Mouse (Mus musculus): Measurements from ENCODE around the gene Zfp953. TPM values are rescaled to one million over a fixed set of nuclear protein-coding genes. Genes with fewer than 3 reads are reported as not detected.

The Zfp953 gene
- 8.5 TPM for polyA plus RNA-seq (2014; fragmentation: Illumina TruSeq; extraction: RNeasy Lipid Tissue Mini Kit (QIAGEN cat#74804); ENCODE audit: low read depth, low replicate concordance)

GRCm38 (mm10) chr13:67360131-67360744, at the start of gene Zfp953, which contains the start of gene Gm28044:
Gene Zfp953 (minus strand): TSS chr13:67360605.
Gene Gm28044 (minus strand): TSS chr13:67360536.

GRCm38 (mm10) chr13:67399183-67399903, 38.9 kb upstream of the Zfp953 start, which contains the start of gene Zfp429:
Gene Zfp429 (minus strand): TSS chr13:67399819.

GRCm38 (mm10) chr13:67375050-67375911, 14.9 kb upstream of the Zfp953 start, which contains the start of the genes Gm28041 and Zfp456:
Gene Gm28041 (minus strand): TSS chr13:67375733.
Gene Zfp456 (minus strand): TSS chr13:67375810.

GRCm38 (mm10) chr13:67332019-67332724, 28.2 kb downstream of the Zfp953 start, which contains the start of gene Zfp595:
Gene Zfp595 (minus strand): TSS chr13:67332570.

GRCm38 (mm10) chr13:67305822-67306672, 54.4 kb downstream of the Zfp953 start, which contains the start of gene Zfp457:
Gene Zfp457 (minus strand): TSS chr13:67306485.

Other genes with a start within 250 kb of the Zfp953 start
- gene Rslcan18, start 244.3 kb downstream of the Zfp953 start, polyA plus RNA-seq (2014; fragmentation: Illumina TruSeq; extraction: RNeasy Lipid Tissue Mini Kit (QIAGEN cat#74804); ENCODE audit: low read depth, low replicate concordance), result 3.7 TPM
- 8.6 TPM for gene Zfp759, start 238.9 kb downstream of the Zfp953 start, polyA plus RNA-seq (2014; fragmentation: Illumina TruSeq; extraction: RNeasy Lipid Tissue Mini Kit (QIAGEN cat#74804); ENCODE audit: low read depth, low replicate concordance)
- gene Rsl1, start 187.4 kb downstream of the Zfp953 start, polyA plus RNA-seq (2014; fragmentation: Illumina TruSeq; extraction: RNeasy Lipid Tissue Mini Kit (QIAGEN cat#74804); ENCODE audit: low read depth, low replicate concordance), result 7.2 TPM
- 4.1 TPM for gene Zfp455, start 166.1 kb downstream of the Zfp953 start, polyA plus RNA-seq (2014; fragmentation: Illumina TruSeq; extraction: RNeasy Lipid Tissue Mini Kit (QIAGEN cat#74804); ENCODE audit: low read depth, low replicate concordance)
- gene Zfp458, start 82.1 kb downstream of the Zfp953 start, polyA plus RNA-seq (2014; fragmentation: Illumina TruSeq; extraction: RNeasy Lipid Tissue Mini Kit (QIAGEN cat#74804); ENCODE audit: low read depth, low replicate concordance), result 2.8 TPM
- gene Zfp457, start 54.1 kb downstream of the Zfp953 start, polyA plus RNA-seq (2014; fragmentation: Illumina TruSeq; extraction: RNeasy Lipid Tissue Mini Kit (QIAGEN cat#74804); ENCODE audit: low read depth, low replicate concordance), result 0.69 TPM
- 12.4 TPM for gene Zfp595, start 28.0 kb downstream of the Zfp953 start, polyA plus RNA-seq (2014; fragmentation: Illumina TruSeq; extraction: RNeasy Lipid Tissue Mini Kit (QIAGEN cat#74804); ENCODE audit: low read depth, low replicate concordance)
- not detected for gene Gm28044, start 69 bp downstream of the Zfp953 start, polyA plus RNA-seq (2014; fragmentation: Illumina TruSeq; extraction: RNeasy Lipid Tissue Mini Kit (QIAGEN cat#74804); ENCODE audit: low read depth, low replicate concordance)
- not detected for gene Gm28041, start 15.1 kb upstream of the Zfp953 start, polyA plus RNA-seq (2014; fragmentation: Illumina TruSeq; extraction: RNeasy Lipid Tissue Mini Kit (QIAGEN cat#74804); ENCODE audit: low read depth, low replicate concordance)
- 2.1 TPM for gene Zfp456, start 15.2 kb upstream of the Zfp953 start, polyA plus RNA-seq (2014; fragmentation: Illumina TruSeq; extraction: RNeasy Lipid Tissue Mini Kit (QIAGEN cat#74804); ENCODE audit: low read depth, low replicate concordance)
- gene Zfp429, start 39.2 kb upstream of the Zfp953 start, polyA plus RNA-seq (2014; fragmentation: Illumina TruSeq; extraction: RNeasy Lipid Tissue Mini Kit (QIAGEN cat#74804); ENCODE audit: low read depth, low replicate concordance), result 6.3 TPM
- 0.21 TPM for gene Zfp459, start 60.8 kb upstream of the Zfp953 start, polyA plus RNA-seq (2014; fragmentation: Illumina TruSeq; extraction: RNeasy Lipid Tissue Mini Kit (QIAGEN cat#74804); ENCODE audit: low read depth, low replicate concordance)
- gene Zfp874a, start 91.0 kb upstream of the Zfp953 start, polyA plus RNA-seq (2014; fragmentation: Illumina TruSeq; extraction: RNeasy Lipid Tissue Mini Kit (QIAGEN cat#74804); ENCODE audit: low read depth, low replicate concordance), result 75.3 TPM
- gene Zfp874b, start 123.7 kb upstream of the Zfp953 start, polyA plus RNA-seq (2014; fragmentation: Illumina TruSeq; extraction: RNeasy Lipid Tissue Mini Kit (QIAGEN cat#74804); ENCODE audit: low read depth, low replicate concordance), result 22.3 TPM
- 14.5 TPM for gene Zfp58, start 139.9 kb upstream of the Zfp953 start, polyA plus RNA-seq (2014; fragmentation: Illumina TruSeq; extraction: RNeasy Lipid Tissue Mini Kit (QIAGEN cat#74804); ENCODE audit: low read depth, low replicate concordance)
- not detected for gene Gm26965, start 165.5 kb upstream of the Zfp953 start, polyA plus RNA-seq (2014; fragmentation: Illumina TruSeq; extraction: RNeasy Lipid Tissue Mini Kit (QIAGEN cat#74804); ENCODE audit: low read depth, low replicate concordance)
- gene Zfp87, start 165.6 kb upstream of the Zfp953 start, polyA plus RNA-seq (2014; fragmentation: Illumina TruSeq; extraction: RNeasy Lipid Tissue Mini Kit (QIAGEN cat#74804); ENCODE audit: low read depth, low replicate concordance), result 9.1 TPM
- 8.8 TPM for gene Zfp748, start 193.2 kb upstream of the Zfp953 start, polyA plus RNA-seq (2014; fragmentation: Illumina TruSeq; extraction: RNeasy Lipid Tissue Mini Kit (QIAGEN cat#74804); ENCODE audit: low read depth, low replicate concordance)
- 15.0 TPM for gene Zfp729b, start 249.1 kb upstream of the Zfp953 start, polyA plus RNA-seq (2014; fragmentation: Illumina TruSeq; extraction: RNeasy Lipid Tissue Mini Kit (QIAGEN cat#74804); ENCODE audit: low read depth, low replicate concordance)

Data from liver, adult 10 weeks (tissue).